Comparison of ENCODE assay signal across 18 mouse cellular contexts in the genomic region with DNA sequence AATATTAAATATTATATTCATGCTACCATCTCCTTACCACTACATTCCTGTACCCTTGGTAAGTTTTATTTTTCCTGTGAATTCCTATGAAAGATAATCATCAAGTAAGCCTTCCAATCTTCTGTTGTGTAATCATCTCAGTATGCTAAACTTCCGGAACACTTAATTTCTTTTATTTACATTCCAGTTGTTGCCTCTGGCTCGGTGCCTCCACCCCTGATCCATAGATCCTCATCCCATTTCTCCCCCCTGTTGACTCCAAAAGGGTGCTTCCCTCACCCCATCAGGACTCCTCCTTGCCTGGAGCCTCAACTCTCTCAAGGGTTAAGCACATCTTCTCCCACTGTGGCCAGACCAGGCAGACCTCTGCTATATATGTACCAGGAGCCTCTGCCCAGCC.
"Had no signal": no experiment of that assay in that cellular context is flagged by ENCODE, and none has a peak within 500 bp of the region (broad histone marks: within the 10 kb centered on the region; RNA-seq: fewer than 3 reads in every experiment).

No protein-coding gene starts in this region.

- H3K9me3 ChIP-seq: liver, embryonic 13.5 days; liver, embryonic 15.5 days; midbrain, embryonic 13.5 days; midbrain, embryonic 15.5 days; neural tube, embryonic 12.5 days had no signal

- DNase-seq: liver; liver, embryonic 13.5 days; liver, postnatal 0 days; lung, postnatal 10 days; right cerebral cortex, postnatal 14 days; right cerebral cortex, postnatal 4 days; spleen, adult 18-20 months; thymus, adult 18-20 months; thymus, postnatal 14 days; thymus, postnatal 4 days had no signal

- H3K9ac ChIP-seq: liver, embryonic 13.5 days; liver, embryonic 15.5 days; liver, postnatal 0 days; midbrain, embryonic 13.5 days; midbrain, embryonic 15.5 days; neural tube, embryonic 12.5 days had no signal

- ATAC-seq: liver, postnatal 0 days; midbrain, embryonic 13.5 days; midbrain, embryonic 15.5 days had no signal

- H3K4me3 ChIP-seq: liver, embryonic 13.5 days; liver, embryonic 15.5 days; megakaryocyte, embryonic 14.5 days; midbrain, embryonic 13.5 days; midbrain, embryonic 15.5 days; neural tube, embryonic 12.5 days had no signal

- H3K4me2 ChIP-seq: liver, embryonic 11.5 days; liver, embryonic 13.5 days; liver, embryonic 15.5 days; midbrain, embryonic 11.5 days; midbrain, embryonic 13.5 days; midbrain, embryonic 15.5 days; neural tube, embryonic 12.5 days had no signal

- H3K27ac ChIP-seq: liver, embryonic 13.5 days; liver, embryonic 15.5 days; macrophage; midbrain, embryonic 13.5 days; midbrain, embryonic 15.5 days; neural tube, embryonic 12.5 days had no signal

- H3K4me1 ChIP-seq: liver, embryonic 13.5 days; liver, embryonic 15.5 days; megakaryocyte, embryonic 14.5 days; midbrain, embryonic 13.5 days; midbrain, embryonic 15.5 days; neural tube, embryonic 12.5 days had no signal

- H3K36me3 ChIP-seq: liver, embryonic 13.5 days; liver, embryonic 15.5 days; midbrain, embryonic 13.5 days; midbrain, embryonic 15.5 days; neural tube, embryonic 12.5 days had no signal

- H3K27me3 ChIP-seq: liver, embryonic 13.5 days; liver, embryonic 15.5 days; megakaryocyte, embryonic 14.5 days; midbrain, embryonic 13.5 days; midbrain, embryonic 15.5 days; neural tube, embryonic 12.5 days had no signal
